Mouse (Mus musculus) left cerebral cortex, adult 2 months (tissue): ENCODE data around the gene Fgf3. TPM values are rescaled to one million over a fixed set of nuclear protein-coding genes. Genes with fewer than 3 reads are reported as not detected.

ENCODE experiments used
- DNase-seq, 2 experiments: peaks; one replicate each; pipeline ENCODE4 v3.0.0; 2021 to 2022; ENCODE audit warnings: low spot score in 2 of 2, mixed read lengths in 1 of 2; ENCODE audit errors: extremely low spot score in 1 of 2
- H3K27ac ChIP-seq: fragments of 200-600 bp; 2 replicates; pipeline ENCODE4 v1.8.1; 2022
- H3K4me3 ChIP-seq: fragments of 200-600 bp; 2 replicates; pipeline ENCODE4 v1.8.1; 2022
- CTCF ChIP-seq: fragments of 200-600 bp; IDR thresholded peaks from 2 replicates; pipeline ENCODE4 v1.8.1; 2022; ENCODE audit warnings: antibody characterized with exemption, mild to moderate bottlenecking, moderate library complexity
- intact Hi-C: fragments of 180-260 bp; cut with DNase I; formaldehyde crosslinking; loops from one replicate; pipeline ENCODE4 v1.15.1; 2025
- total RNA-seq, 2 experiments: library from RNA; stranded (reverse); gene quantifications; 2 replicates each; pipeline ENCODE4 v1.2.3; 2021

The Fgf3 gene
- total RNA-seq, 2 experiments from 2014 or later, result 0.48 to 1.3 TPM

- Histone ChIP-seq H3K27ac (no peak overlapping the region), H3K4me3 (no peak overlapping the region)
- intact Hi-C loops, result no loop called here
- DNase-seq, result no peak
- no peak for TF ChIP-seq CTCF
Observed at GRCm38 (mm10) chr7:144821901-144822300, 16.0 kb upstream of the Fgf3 start.

GRCm38 (mm10) chr7:144823988-144824387 is 13.9 kb upstream of the Fgf3 start:
- intact Hi-C loops, result no loop called here
- DNase-seq, result no peak
- Histone ChIP-seq H3K4me3 (no peak overlapping the region), H3K27ac (no peak overlapping the region)
- no peak for TF ChIP-seq CTCF

GRCm38 (mm10) chr7:144828369-144828768 is 9.5 kb upstream of the Fgf3 start:
- intact Hi-C loops, result no loop called here
- DNase-seq, result no peak
- TF ChIP-seq CTCF, result no peak
- no peak overlapping the region for H3K27ac ChIP-seq
- no peak overlapping the region for H3K4me3 ChIP-seq

- Histone ChIP-seq H3K4me3 (peak overlapping the region; percentile 31), H3K27ac (no peak overlapping the region)
- TF ChIP-seq CTCF, result no peak; the same call in 1 of the 2 replicates
- intact Hi-C loops, result loop anchor here (2.0 kb wide), 1 partner anchor 56 kb away; no protein-coding TSS in a partner anchor
- DNase-seq, result peak; percentile 15 to 17
Observed at GRCm38 (mm10) chr7:144838522-144839503, 930 bp downstream of the Fgf3 start.

GRCm38 (mm10) chr7:144846158-144846557 is 8.3 kb downstream of the Fgf3 start:
- TF ChIP-seq CTCF, result peak; percentile 66
- intact Hi-C loops, result loop anchor here (2.0 kb wide), 1 partner anchor 49 kb away; no protein-coding TSS in a partner anchor
- peak in 1 of 2 experiments; percentile 32 for DNase-seq
- no peak overlapping the region for H3K27ac ChIP-seq
- H3K4me3 ChIP-seq, result no peak overlapping the region

GRCm38 (mm10) chr7:144847067-144847466 is 9.2 kb downstream of the Fgf3 start, which contains the start of gene Fgf4:
TSS of gene Fgf4 (plus strand) at chr7:144847367.
- Histone ChIP-seq H3K27ac (no peak within 1 kb of the TSS), H3K4me3 (no peak within 1 kb of the TSS)
- no peak for DNase-seq
- TF ChIP-seq CTCF, result no peak
- intact Hi-C loops, result loop anchor here (2.0 kb wide), 1 partner anchor 48 kb away; no protein-coding TSS in a partner anchor

GRCm38 (mm10) chr7:144851321-144851720 is 13.4 kb downstream of the Fgf3 start:
- intact Hi-C loops, result no loop called here
- H3K4me3 ChIP-seq, result no peak overlapping the region
- TF ChIP-seq CTCF, result no peak
- no peak for DNase-seq
- H3K27ac ChIP-seq, result no peak overlapping the region

GRCm38 (mm10) chr7:144854966-144855365 is 17.1 kb downstream of the Fgf3 start:
- DNase-seq, result no peak
- intact Hi-C loops, result no loop called here
- Histone ChIP-seq H3K27ac (no peak overlapping the region), H3K4me3 (no peak overlapping the region)
- TF ChIP-seq CTCF, result no peak

GRCm38 (mm10) chr7:144857158-144857557 is 19.3 kb downstream of the Fgf3 start:
- Histone ChIP-seq H3K27ac (no peak overlapping the region), H3K4me3 (no peak overlapping the region)
- DNase-seq, result no peak
- intact Hi-C loops, result no loop called here
- no peak for TF ChIP-seq CTCF

- intact Hi-C loops, result no loop called here
- Histone ChIP-seq H3K4me3 (no peak overlapping the region), H3K27ac (no peak overlapping the region)
- TF ChIP-seq CTCF, result no peak
- DNase-seq, result no peak
Observed at GRCm38 (mm10) chr7:144857826-144858342, 20.0 kb downstream of the Fgf3 start.

- intact Hi-C loops, result no loop called here
- no peak overlapping the region for H3K27ac ChIP-seq
- H3K4me3 ChIP-seq, result no peak overlapping the region
- no peak for TF ChIP-seq CTCF
- DNase-seq, result no peak
Observed at GRCm38 (mm10) chr7:144858702-144859101, 20.8 kb downstream of the Fgf3 start.

- no peak overlapping the region for H3K4me3 ChIP-seq
- intact Hi-C loops, result no loop called here
- TF ChIP-seq CTCF, result no peak
- no peak overlapping the region for H3K27ac ChIP-seq
- DNase-seq, result no peak
Observed at GRCm38 (mm10) chr7:144861056-144861768, 23.3 kb downstream of the Fgf3 start.
